Mouse (Mus musculus) T-helper 1 cell (primary cell): ENCODE measurements at regions not wholly inside any gene's neighbourhood (a gene's known extent, or its start where the extent isn't known, plus 50 kb on each side); places are given as distances from the start of the nearest gene placed in this dataset.
"Not testable (repeated sequence)": the region's sequence is repeated elsewhere in the genome, so short reads cannot be mapped to it uniquely, and the experiment has no call there.

ENCODE experiments used
- in situ Hi-C: fragments of 300-600 bp; cut with MboI, MseI; formaldehyde crosslinking; loops from one replicate; pipeline ENCODE4 v1.15.1; 2025; ENCODE audit warnings: high pct_unique_total_duplicates

GRCm38 (mm10) chr3:57963965-57964364 is 116.1 kb upstream of the Pfn2 start:
- in situ Hi-C loops = no loop called here

DNA sequence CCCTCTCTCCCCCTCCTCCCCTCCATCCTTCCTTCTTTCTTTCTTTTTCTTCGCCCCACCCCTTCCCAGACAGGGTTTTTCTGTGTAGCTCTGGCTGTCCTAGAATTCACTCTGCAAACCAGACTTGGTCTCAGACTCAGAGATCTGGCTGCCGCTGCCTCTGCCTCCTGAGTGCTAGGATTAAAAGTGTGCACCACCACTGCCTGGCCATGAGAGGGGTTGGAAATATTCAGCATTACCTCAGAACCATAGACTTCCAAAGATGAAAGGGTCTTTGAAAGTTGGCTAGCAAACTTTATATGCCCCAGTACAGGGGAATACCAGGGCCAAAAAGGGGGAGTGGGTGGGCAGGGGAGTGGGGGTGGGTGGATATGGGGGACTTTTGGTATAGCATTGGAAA is 122.7 kb upstream of the Pfn2 start:
- in situ Hi-C loops = not testable (repeated sequence)

GRCm38 (mm10) chr3:57972469-57973245 is 124.8 kb upstream of the Pfn2 start:
- in situ Hi-C loops = no loop called here

DNA sequence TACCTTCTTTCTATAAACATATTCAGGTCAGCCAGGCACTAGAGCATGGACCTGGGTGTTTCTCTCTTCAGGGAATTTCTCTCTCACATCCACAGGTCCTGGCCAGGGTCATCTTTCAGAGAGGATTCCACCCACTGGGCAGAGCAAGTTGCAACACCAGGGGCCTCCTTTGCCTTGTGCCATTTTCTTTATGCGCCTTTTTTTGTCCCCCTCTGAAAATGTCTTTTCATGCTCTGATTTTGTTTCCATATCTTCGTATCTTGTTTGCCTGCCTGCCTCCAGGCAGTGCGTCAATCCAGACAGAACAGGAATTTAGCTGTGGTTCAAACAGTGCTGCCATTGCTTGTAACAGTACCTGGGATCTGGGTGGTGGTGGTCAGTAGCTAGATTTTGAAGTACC is 125.7 kb upstream of the Pfn2 start:
- in situ Hi-C loops = no loop called here

GRCm38 (mm10) chr3:57975379-57975778 is 127.5 kb upstream of the Pfn2 start:
- in situ Hi-C loops = no loop called here

- in situ Hi-C loops = no loop called here
Measured at GRCm38 (mm10) chr3:57976640-57977229, 128.9 kb upstream of the Pfn2 start.

DNA sequence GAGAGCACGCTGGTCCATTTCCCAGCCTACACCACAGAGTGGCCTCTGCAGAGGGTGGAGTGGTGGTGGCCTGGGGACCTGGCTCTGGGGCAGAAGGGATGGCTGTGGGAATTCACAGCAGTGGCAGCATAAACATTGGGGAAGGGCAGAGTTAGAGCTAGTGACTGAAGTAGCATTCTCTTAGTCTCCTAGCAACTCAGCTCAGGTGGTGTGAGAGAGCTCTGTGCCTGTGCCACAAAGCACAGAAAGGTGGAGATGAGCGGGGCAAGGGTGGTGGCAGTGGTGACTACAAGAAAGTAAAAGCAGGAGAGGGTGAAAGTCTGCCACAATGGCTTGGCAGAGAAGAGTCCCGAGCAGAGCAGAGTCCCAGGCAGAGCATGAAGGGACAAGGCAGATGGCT is 140.3 kb upstream of the Pfn2 start:
- in situ Hi-C loops = no loop called here

- in situ Hi-C loops = no loop called here
Measured at GRCm38 (mm10) chr3:57990738-57991137, 142.9 kb upstream of the Pfn2 start.

- in situ Hi-C loops = no loop called here
Measured at GRCm38 (mm10) chr3:57998121-57999102, 150.5 kb upstream of the Pfn2 start.

GRCm38 (mm10) chr3:58002792-58003574 is 155.1 kb upstream of the Pfn2 start:
- in situ Hi-C loops = no loop called here

DNA sequence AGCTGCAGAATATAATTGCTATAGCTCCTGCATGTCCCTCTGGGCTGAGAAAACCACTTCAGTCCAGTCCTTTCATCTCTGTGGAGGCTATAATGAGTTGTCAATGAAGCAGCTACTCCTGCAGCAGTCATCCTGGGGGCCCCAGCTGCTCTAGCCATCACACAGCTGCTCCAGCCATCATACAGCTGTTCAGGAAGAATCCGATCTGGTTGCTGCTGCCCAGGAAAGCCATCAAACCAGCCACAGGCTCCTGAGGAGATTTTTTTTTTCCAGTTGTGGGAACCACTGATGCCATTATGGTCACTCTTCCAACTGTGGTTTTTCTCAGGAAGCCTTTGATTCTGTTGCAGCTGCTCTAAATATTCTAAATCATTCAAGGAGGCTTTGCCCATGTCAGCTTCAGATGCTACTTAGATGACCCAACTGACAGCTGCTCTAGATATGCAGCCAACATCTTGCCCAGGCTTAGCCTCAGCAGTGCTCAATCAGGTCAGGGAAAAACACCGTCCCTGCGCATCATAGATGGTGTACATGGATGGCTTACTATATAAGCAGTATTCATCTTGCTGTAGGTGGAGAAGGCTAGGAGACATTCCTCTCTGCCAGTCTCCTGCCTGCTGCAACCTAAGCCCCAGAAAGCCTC is 177.0 kb upstream of the Pfn2 start:
- in situ Hi-C loops = no loop called here

GRCm38 (mm10) chr3:58049618-58050017 is 201.7 kb upstream of the Pfn2 start:
- in situ Hi-C loops = no loop called here

- in situ Hi-C loops = no loop called here
Measured at GRCm38 (mm10) chr3:58054726-58055125, 206.8 kb upstream of the Pfn2 start.

GRCm38 (mm10) chr3:58055181-58055580 is 207.3 kb upstream of the Pfn2 start:
- in situ Hi-C loops = no loop called here

- in situ Hi-C loops = no loop called here
Measured at GRCm38 (mm10) chr3:58056191-58057063, 208.5 kb upstream of the Pfn2 start.

DNA sequence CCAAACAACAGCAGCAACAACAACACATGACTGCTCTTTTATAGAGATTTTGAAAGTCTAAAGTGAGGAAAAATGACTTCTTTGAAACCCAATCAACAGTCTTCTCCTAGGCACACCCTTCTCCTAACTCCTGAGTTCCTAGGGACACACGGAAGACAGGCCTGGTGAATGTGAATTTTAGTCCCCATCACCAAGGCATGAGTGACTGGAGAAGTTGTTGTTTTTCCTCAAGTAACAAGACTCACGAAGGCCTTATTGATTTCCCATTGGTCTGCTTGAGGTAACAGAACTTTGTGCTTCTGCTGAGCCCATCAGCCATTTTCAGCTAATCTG is 209.2 kb upstream of the Pfn2 start:
- in situ Hi-C loops = no loop called here

- in situ Hi-C loops = no loop called here
Measured at GRCm38 (mm10) chr3:58058134-58058533, 210.3 kb upstream of the Pfn2 start.

GRCm38 (mm10) chr3:58063852-58064549 is 216.1 kb upstream of the Pfn2 start:
- in situ Hi-C loops = no loop called here

GRCm38 (mm10) chr3:58071574-58071973 is 223.7 kb upstream of the Pfn2 start:
- in situ Hi-C loops = no loop called here
